Mouse (Mus musculus) bone marrow, adult 2 months (tissue): ENCODE results near the gene Gm10715. TPM values are rescaled to one million over a fixed set of nuclear protein-coding genes. Genes with fewer than 3 reads are reported as not detected.
"Not testable (repeated sequence)": the region's sequence is repeated elsewhere in the genome, so short reads cannot be mapped to it uniquely, and the experiment has no call there.

ENCODE experiments used
- H3K27ac ChIP-seq: fragments of 200-500 bp; 2 replicates; pipeline ENCODE4 v1.5.1; 2012; ENCODE audit warnings: low read depth, mild to moderate bottlenecking, control low read depth, inconsistent platforms, low read length; ENCODE audit not compliant: control insufficient read depth, poor library complexity, insufficient read depth
- H3K4me1 ChIP-seq: fragments of 200-500 bp; 2 replicates; pipeline ENCODE4 v1.6.1; 2011; ENCODE audit warnings: low read length; ENCODE audit not compliant: control insufficient read depth, insufficient read depth
- H3K4me3 ChIP-seq: fragments of 200-500 bp; replicated peaks from 2 replicates; pipeline ENCODE3; 2011; ENCODE audit warnings: mild to moderate bottlenecking, low read depth, low read length, control low read depth; ENCODE audit not compliant: control insufficient read depth
- WGBS: fragments of 180-500 bp; shearing (Covaris S2); methylation state at CpG from one replicate; pipeline ENCODE4 v1.1.7; 2018; 5-methylcytosine and 5-hydroxymethylcytosine counted together
- polyA plus RNA-seq: library from polyadenylated mRNA; stranded (reverse); fragments of >200 nt; gene quantifications from 2 replicates; pipeline ENCODE4 v1.2.4, GENCODE M21; 2011; ENCODE audit warnings: low replicate concordance; ENCODE audit not compliant: missing spikeins, insufficient read depth, insufficient read length

Gm10715 gene
- polyA plus RNA-seq, result 7.2 and 33.9 TPM in 2 replicates

DNA sequence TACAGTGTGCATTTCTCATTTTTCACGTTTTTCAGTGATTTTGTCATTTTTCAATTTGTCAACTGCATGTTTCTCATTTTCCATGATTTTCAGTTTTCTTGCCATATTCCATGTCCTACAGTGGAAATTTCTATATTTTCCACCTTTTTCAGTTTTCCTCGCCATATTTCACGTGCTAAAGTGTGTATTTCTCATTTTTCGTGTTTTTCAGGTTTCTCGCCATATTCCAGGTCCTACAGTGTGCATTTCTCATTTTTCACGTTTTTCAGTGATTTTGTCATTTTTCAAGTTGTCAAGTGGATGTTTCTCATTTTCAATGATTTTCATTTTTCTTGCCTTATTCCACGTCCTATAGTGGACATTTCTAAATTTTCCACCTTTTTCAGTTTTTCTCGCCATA is at the start of gene Gm10715:
Gm10715 (plus strand) TSS at position 301 of the 400 bp plus-strand sequence.
- H3K4me1 ChIP-seq, H3K4me3 ChIP-seq, H3K27ac ChIP-seq: not testable (repeated sequence)
- 75% methylated on average over 8 of the region's 8 CpGs for WGBS

DNA sequence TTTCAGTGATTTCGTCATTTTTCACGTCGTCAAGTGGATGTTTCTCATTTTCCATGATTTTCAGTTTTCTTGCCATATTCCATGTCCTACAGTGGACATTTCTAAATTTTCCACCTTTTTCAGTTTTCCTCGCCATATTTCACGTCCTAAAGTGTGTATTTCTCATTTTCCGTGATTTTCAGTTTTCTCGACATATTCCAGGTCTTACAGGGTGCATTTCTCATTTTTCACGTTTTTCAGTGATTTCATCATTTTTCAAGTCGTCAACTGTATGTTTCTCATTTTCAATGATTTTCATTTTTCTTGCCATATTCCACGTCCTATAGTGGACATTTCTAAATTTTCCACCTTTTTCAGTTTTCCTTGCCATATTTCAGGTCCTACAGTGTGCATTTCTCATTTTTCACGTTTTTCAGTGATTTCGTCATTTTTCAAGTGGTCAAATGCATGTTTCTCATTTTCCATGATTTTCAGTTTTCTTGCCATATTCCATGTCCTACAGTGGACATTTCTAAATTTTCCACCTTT is 36.2 kb upstream of the Gm10715 start, which contains the start of gene Gm10722:
Gm10722 (plus strand) TSS at position 478 of the 528 bp plus-strand sequence.
- not testable (repeated sequence) for H3K4me3 ChIP-seq, H3K4me1 ChIP-seq, H3K27ac ChIP-seq
- WGBS, result 68% methylated on average over 12 of the region's 12 CpGs

DNA sequence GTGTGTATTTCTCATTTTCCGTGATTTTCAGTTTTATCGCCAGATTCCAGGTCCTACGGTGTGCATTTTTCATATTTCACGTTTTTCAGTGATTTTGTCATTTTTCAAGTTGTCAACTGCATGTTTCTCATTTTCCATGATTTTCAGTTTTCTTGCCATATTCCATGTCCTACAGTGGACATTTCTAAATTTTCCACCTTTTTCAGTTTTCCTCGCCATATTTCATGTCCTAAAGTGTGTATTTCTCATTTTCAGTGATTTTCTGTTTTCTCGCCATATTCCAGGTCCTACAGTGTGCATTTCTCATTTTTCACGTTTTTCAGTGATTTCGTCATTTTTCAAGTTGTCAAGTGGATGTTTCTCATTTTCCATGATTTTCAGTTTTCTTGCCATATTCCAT is 35.7 kb upstream of the Gm10715 start:
- H3K4me1 ChIP-seq, H3K27ac ChIP-seq, H3K4me3 ChIP-seq: not testable (repeated sequence)
- 61% methylated on average over 8 of the region's 8 CpGs for WGBS

DNA sequence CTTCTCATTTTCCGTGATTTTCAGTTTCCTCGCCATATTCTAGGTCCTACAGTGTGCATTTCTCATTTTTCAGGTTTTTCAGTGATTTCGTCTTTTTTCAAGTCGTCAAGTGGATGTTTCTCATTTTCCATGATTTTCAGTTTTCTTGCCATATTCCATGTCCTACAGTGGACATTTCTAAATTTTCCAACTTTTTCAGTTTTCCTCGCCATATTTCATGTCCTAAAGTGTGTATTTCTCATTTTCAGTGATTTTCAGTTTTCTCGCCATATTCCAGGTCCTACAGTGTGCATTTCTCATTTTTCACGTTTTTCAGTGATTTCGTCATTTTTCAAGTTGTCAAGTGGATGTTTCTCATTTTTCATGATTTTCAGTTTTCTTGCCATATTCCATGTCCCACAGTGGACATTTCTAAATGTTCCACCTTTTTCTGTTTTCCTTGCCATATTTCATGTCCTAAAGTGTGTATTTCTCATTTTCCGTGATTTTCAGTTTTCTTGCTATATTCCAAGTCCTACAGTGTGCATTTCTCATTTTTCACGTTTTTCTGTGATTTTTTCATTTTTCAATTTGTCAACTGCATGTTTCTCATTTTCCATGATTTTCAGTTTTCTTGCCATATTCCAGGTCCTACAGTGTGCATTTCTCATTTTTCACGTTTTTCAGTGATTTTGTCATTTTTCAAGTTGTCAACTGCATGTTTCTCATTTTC is 34.6 kb upstream of the Gm10715 start:
- not testable (repeated sequence) for H3K4me1 ChIP-seq, H3K4me3 ChIP-seq, H3K27ac ChIP-seq
- 65% methylated on average over 9 of the region's 11 CpGs for WGBS

DNA sequence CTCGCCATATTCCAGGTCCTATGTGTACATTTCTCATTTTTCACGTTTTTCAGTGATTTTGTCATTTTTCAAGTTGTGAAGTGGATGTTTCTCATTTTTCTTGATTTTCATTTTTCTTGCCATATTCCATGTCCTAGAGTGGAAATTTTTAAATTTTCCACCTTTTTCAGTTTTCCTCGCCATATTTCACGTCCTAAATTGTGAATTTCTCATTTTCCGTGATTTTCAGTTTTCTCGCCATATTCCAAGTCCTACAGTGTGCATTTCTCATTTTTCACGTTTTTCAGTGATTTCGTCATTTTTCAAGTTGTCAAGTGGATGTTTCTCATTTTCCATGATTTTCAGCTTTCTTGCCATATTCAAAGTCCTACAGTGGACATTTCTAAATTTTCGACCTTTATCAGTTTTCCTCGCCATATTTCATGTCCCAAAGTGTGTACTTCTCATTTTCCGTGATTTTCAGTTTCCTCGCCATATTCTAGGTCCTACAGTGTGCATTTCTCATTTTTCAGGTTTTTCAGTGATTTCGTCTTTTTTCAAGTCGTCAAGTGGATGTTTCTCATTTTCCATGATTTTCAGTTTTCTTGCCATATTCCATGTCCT is 33.8 kb upstream of the Gm10715 start, which contains the start of gene Gm11168:
Gm11168 (plus strand) TSS at position 553 of the 603 bp plus-strand sequence.
- not testable (repeated sequence) for H3K4me1 ChIP-seq, H3K27ac ChIP-seq, H3K4me3 ChIP-seq
- 66% methylated on average over 6 of the region's 14 CpGs for WGBS

DNA sequence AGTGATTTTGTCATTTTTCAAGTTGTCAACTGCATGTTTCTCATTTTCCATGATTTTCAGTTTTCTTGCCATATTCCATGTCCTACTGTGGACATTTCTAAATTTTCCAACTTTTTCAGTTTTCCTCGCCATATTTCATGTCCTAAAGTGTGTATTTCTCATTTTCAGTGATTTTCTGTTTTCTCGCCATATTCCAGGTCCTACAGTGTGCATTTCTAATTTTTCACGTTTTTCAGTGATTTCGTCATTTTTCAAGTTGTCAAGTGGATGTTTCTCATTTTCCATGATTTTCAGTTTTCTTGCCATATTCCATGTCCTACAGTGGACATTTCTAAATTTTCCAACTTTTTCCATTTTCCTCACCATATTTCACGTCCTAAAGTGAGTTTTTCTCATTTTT is 30.5 kb upstream of the Gm10715 start:
- H3K27ac ChIP-seq, H3K4me3 ChIP-seq, H3K4me1 ChIP-seq: not testable (repeated sequence)
- WGBS, result 80% methylated on average over 1 of the region's 5 CpGs

DNA sequence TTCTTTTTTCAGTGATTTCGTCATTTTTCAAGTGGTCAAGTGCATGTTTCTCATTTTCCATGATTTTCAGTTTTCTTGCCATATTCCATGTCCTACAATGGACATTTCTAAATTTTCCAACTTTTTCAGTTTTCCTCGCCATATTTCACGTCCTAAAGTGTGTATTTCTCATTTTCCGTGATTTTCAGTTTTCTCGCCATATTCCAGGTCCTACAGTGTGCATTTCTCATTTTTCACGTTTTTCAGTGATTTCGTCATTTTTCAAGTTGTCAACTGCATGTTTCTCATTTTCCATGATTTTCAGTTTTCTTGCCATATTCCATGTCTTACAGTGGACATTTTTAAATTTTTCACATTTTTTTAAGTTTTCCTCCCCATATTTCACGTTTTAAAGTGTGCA is 30.0 kb upstream of the Gm10715 start:
- H3K27ac ChIP-seq, H3K4me1 ChIP-seq, H3K4me3 ChIP-seq: not testable (repeated sequence)
- 65% methylated on average over 8 of the region's 8 CpGs for WGBS

DNA sequence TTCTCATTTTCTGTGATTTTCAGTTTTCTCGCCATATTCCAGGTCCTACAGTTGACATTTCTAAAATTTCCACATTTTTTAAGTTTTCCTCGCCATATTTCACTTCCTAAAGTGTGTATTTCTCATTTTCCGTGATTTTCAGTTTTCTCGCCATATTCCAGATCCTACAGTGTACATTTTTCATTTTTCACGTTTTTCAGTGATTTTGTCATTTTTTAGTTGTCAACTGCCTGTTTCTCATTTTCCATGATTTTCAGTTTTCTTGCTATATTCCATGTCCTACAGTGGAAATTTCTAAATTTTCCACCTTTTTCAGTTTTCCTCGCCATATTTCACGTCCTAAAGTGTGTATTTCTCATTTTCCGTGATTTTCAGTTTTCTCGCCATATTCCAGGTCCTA is 29.4 kb upstream of the Gm10715 start:
- not testable (repeated sequence) for H3K4me3 ChIP-seq, H3K27ac ChIP-seq, H3K4me1 ChIP-seq
- 72% methylated on average over 8 of the region's 9 CpGs for WGBS

DNA sequence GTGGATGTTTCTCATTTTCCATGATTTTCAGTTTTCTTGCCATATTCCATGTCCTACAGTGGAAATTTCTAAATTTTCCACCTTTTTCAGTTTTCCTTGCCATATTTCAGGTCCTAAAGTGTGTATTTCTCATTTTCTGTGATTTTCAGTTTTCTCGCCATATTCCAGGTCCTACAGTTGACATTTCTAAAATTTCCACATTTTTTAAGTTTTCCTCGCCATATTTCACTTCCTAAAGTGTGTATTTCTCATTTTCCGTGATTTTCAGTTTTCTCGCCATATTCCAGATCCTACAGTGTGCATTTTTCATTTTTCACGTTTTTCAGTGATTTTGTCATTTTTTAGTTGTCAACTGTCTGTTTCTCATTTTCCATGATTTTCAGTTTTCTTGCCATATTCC is 27.3 kb upstream of the Gm10715 start:
- no CpG with 5 or more reads among the region's 5 CpGs for WGBS
- not testable (repeated sequence) for H3K27ac ChIP-seq, H3K4me1 ChIP-seq, H3K4me3 ChIP-seq

DNA sequence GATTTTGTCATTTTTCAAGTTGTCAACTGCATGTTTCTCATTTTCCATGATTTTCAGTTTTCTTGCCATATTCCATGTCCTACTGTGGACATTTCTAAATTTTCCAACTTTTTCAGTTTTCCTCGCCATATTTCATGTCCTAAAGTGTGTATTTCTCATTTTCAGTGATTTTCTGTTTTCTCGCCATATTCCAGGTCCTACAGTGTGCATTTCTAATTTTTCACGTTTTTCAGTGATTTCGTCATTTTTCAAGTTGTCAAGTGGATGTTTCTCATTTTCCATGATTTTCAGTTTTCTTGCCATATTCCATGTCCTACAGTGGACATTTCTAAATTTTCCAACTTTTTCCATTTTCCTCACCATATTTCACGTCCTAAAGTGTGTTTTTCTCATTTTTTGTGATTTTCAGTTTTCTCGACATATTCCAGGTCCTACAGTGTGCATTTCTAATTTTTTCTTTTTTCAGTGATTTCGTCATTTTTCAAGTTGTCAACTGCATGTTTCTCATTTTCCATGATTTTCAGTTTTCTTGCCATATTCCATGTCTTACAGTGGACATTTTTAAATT is 24.5 kb upstream of the Gm10715 start:
- not testable (repeated sequence) for H3K27ac ChIP-seq, H3K4me1 ChIP-seq, H3K4me3 ChIP-seq
- WGBS, result 64% methylated on average over 3 of the region's 7 CpGs

DNA sequence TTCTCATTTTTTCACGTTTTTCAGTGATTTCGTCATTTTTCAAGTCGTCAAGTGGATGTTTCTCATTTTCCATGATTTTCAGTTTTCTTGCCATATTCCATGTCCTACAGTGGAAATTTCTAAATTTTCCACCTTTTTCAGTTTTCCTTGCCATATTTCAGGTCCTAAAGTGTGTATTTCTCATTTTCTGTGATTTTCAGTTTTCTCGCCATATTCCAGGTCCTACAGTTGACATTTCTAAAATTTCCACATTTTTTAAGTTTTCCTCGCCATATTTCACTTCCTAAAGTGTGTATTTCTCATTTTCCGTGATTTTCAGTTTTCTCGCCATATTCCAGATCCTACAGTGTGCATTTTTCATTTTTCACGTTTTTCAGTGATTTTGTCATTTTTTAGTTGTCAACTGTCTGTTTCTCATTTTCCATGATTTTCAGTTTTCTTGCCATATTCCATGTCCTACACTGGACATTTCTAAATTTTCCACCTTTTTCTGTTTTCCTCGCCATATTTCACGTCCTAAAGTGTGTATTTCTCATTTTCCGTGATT is 23.9 kb upstream of the Gm10715 start, which contains the start of gene Gm10721:
Gm10721 (plus strand) TSS at position 408 of the 547 bp plus-strand sequence.
- H3K4me1 ChIP-seq, H3K4me3 ChIP-seq, H3K27ac ChIP-seq: not testable (repeated sequence)
- WGBS, result no CpG with 5 or more reads among the region's 11 CpGs

DNA sequence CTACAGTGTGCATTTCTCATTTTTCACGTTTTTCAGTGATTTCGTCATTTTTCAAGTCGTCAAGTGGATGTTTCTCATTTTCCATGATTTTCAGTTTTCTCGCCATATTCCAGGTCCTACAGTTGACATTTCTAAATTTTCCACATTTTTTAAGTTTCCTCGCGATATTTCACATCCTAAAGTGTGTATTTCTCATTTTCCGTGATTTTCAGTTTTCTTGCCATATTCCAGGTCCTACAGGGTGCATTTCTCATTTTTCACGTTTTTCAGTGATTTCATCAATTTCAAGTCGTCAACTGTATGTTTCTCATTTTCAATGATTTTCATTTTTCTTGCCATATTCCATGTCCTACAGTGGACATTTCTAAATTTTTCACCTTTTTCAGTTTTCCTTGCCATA is 21.3 kb upstream of the Gm10715 start, which contains the start of gene Gm10720:
Gm10720 (plus strand) TSS at position 301 of the 400 bp plus-strand sequence.
- H3K4me1 ChIP-seq, H3K4me3 ChIP-seq, H3K27ac ChIP-seq: not testable (repeated sequence)
- 67% methylated on average over 5 of the region's 9 CpGs for WGBS

DNA sequence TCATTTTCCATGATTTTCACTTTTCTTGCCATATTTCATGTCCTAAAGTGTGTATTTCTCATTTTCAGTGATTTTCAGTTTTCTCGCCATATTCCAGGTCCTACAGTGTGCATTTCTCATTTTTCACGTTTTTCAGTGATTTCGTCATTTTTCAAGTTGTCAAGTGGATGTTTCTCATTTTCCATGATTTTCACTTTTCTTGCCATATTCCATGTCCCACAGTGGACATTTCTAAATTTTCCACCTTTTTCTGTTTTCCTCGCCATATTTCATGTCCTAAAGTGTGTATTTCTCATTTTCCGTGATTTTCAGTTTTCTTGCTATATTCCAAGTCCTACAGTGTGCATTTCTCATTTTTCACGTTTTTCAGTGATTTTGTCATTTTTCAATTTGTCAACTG is 20.8 kb upstream of the Gm10715 start:
- H3K4me1 ChIP-seq, H3K4me3 ChIP-seq, H3K27ac ChIP-seq: not testable (repeated sequence)
- 73% methylated on average over 6 of the region's 6 CpGs for WGBS
